Mouse (Mus musculus): Measurements from ENCODE around the gene Cwc22. TPM values are rescaled to one million over a fixed set of nuclear protein-coding genes. Genes with fewer than 3 reads are reported as not detected.

Cwc22 gene
- polyA plus RNA-seq, 1 experiment from 2014 or later, result 31.4 TPM

GRCm38 (mm10) chr2:77880351-77880750 is 65.8 kb downstream of the Cwc22 start:
- Histone ChIP-seq H3K27me3 (no peaks in the 10 kb centered on the region), H3K4me3 (no peak overlapping the region), H3K9ac (no peak overlapping the region), H3K4me1 (no peaks in the 10 kb centered on the region), H3K9me3 (no peaks in the 10 kb centered on the region), H3K4me2 (no peak overlapping the region), H3K36me3 (no peaks in the 10 kb centered on the region), H3K27ac (no peak overlapping the region)
- WGBS, result 83% methylated on average over 1 of the region's 1 CpGs
- no peak for ATAC-seq (ENCODE audit: borderline replicate concordance, extremely low read depth, low FRiP score, low TSS enrichment)

- no peak overlapping the region for H3K4me3 ChIP-seq
- H3K4me2 ChIP-seq, result no peak overlapping the region
- H3K27ac ChIP-seq, result no peak overlapping the region
- no peaks in the 10 kb centered on the region for H3K9me3 ChIP-seq
- no peak for ATAC-seq (ENCODE audit: borderline replicate concordance, extremely low read depth, low FRiP score, low TSS enrichment)
- WGBS, result 50% methylated on average over 5 of the region's 5 CpGs
- no peaks in the 10 kb centered on the region for H3K27me3 ChIP-seq
- H3K9ac ChIP-seq, result no peak overlapping the region
- H3K4me1 ChIP-seq, result no peaks in the 10 kb centered on the region
- no peaks in the 10 kb centered on the region for H3K36me3 ChIP-seq
Measured at GRCm38 (mm10) chr2:77879736-77880135, 66.4 kb downstream of the Cwc22 start.

GRCm38 (mm10) chr2:77877156-77877855 is 68.9 kb downstream of the Cwc22 start:
- ATAC-seq (ENCODE audit: borderline replicate concordance, extremely low read depth, low FRiP score, low TSS enrichment), result no peak
- Histone ChIP-seq H3K4me2 (no peak overlapping the region), H3K27me3 (no peaks in the 10 kb centered on the region), H3K4me1 (no peaks in the 10 kb centered on the region), H3K9me3 (no peaks in the 10 kb centered on the region), H3K27ac (no peak overlapping the region), H3K36me3 (no peaks in the 10 kb centered on the region), H3K4me3 (no peak overlapping the region), H3K9ac (no peak overlapping the region)
- 85% methylated on average over 10 of the region's 10 CpGs for WGBS

- no peaks in the 10 kb centered on the region for H3K27me3 ChIP-seq
Measured at GRCm38 (mm10) chr2:77876331-77876730, 69.8 kb downstream of the Cwc22 start.

GRCm38 (mm10) chr2:77875516-77875915 is 70.7 kb downstream of the Cwc22 start:
- no peaks in the 10 kb centered on the region for H3K27me3 ChIP-seq
- WGBS, result 83% methylated on average over 4 of the region's 4 CpGs
- no peak overlapping the region for H3K27ac ChIP-seq
- no peaks in the 10 kb centered on the region for H3K36me3 ChIP-seq
- ATAC-seq (ENCODE audit: borderline replicate concordance, extremely low read depth, low FRiP score, low TSS enrichment), result no peak
- H3K4me2 ChIP-seq, result no peak overlapping the region
- H3K4me1 ChIP-seq, result no peaks in the 10 kb centered on the region
- H3K9ac ChIP-seq, result no peak overlapping the region
- H3K4me3 ChIP-seq, result no peak overlapping the region
- no peaks in the 10 kb centered on the region for H3K9me3 ChIP-seq

More at GRCm38 (mm10) chr2:77876331-77876730, 69.8 kb downstream of the Cwc22 start:
- no peak overlapping the region for H3K27ac ChIP-seq
- H3K36me3 ChIP-seq, result no peaks in the 10 kb centered on the region
- 79% methylated on average over 6 of the region's 6 CpGs for WGBS
- no peak overlapping the region for H3K9ac ChIP-seq
- no peak for ATAC-seq (ENCODE audit: borderline replicate concordance, extremely low read depth, low FRiP score, low TSS enrichment)
- no peak overlapping the region for H3K4me2 ChIP-seq
- H3K4me1 ChIP-seq, result no peaks in the 10 kb centered on the region
- H3K4me3 ChIP-seq, result no peak overlapping the region
- H3K9me3 ChIP-seq, result no peaks in the 10 kb centered on the region

- H3K9ac ChIP-seq, result no peak overlapping the region
- no peaks in the 10 kb centered on the region for H3K27me3 ChIP-seq
- no peak overlapping the region for H3K27ac ChIP-seq
- ATAC-seq (ENCODE audit: borderline replicate concordance, extremely low read depth, low FRiP score, low TSS enrichment), result no peak
- no peak overlapping the region for H3K4me3 ChIP-seq
- no peak overlapping the region for H3K4me2 ChIP-seq
- 71% methylated on average over 3 of the region's 3 CpGs for WGBS
- no peaks in the 10 kb centered on the region for H3K4me1 ChIP-seq
- no peaks in the 10 kb centered on the region for H3K9me3 ChIP-seq
- H3K36me3 ChIP-seq, result no peaks in the 10 kb centered on the region
Measured at GRCm38 (mm10) chr2:77874678-77875077, 71.5 kb downstream of the Cwc22 start.

GRCm38 (mm10) chr2:77873806-77874205 is 72.4 kb downstream of the Cwc22 start:
- no peak overlapping the region for H3K4me3 ChIP-seq
- H3K4me2 ChIP-seq, result no peak overlapping the region
- no peak overlapping the region for H3K9ac ChIP-seq
- H3K36me3 ChIP-seq, result no peaks in the 10 kb centered on the region
- no peaks in the 10 kb centered on the region for H3K4me1 ChIP-seq
- H3K9me3 ChIP-seq, result no peaks in the 10 kb centered on the region
- ATAC-seq (ENCODE audit: borderline replicate concordance, extremely low read depth, low FRiP score, low TSS enrichment), result no peak
- no peaks in the 10 kb centered on the region for H3K27me3 ChIP-seq
- no peak overlapping the region for H3K27ac ChIP-seq

GRCm38 (mm10) chr2:77872676-77873075 is 73.5 kb downstream of the Cwc22 start:
- no peaks in the 10 kb centered on the region for H3K27me3 ChIP-seq
- no peak for ATAC-seq (ENCODE audit: borderline replicate concordance, extremely low read depth, low FRiP score, low TSS enrichment)
- WGBS, result 65% methylated on average over 2 of the region's 2 CpGs
- H3K9ac ChIP-seq, result no peak overlapping the region
- H3K27ac ChIP-seq, result no peak overlapping the region
- no peaks in the 10 kb centered on the region for H3K4me1 ChIP-seq
- H3K9me3 ChIP-seq, result no peaks in the 10 kb centered on the region
- H3K4me3 ChIP-seq, result no peak overlapping the region
- no peak overlapping the region for H3K4me2 ChIP-seq
- no peaks in the 10 kb centered on the region for H3K36me3 ChIP-seq

GRCm38 (mm10) chr2:77871146-77871545 is 75.0 kb downstream of the Cwc22 start:
- no peak overlapping the region for H3K9ac ChIP-seq
- H3K4me1 ChIP-seq, result no peaks in the 10 kb centered on the region
- no peaks in the 10 kb centered on the region for H3K27me3 ChIP-seq
- no peak overlapping the region for H3K4me3 ChIP-seq
- ATAC-seq (ENCODE audit: borderline replicate concordance, extremely low read depth, low FRiP score, low TSS enrichment), result no peak
- H3K27ac ChIP-seq, result no peak overlapping the region
- no peak overlapping the region for H3K4me2 ChIP-seq
- H3K36me3 ChIP-seq, result no peaks in the 10 kb centered on the region
- H3K9me3 ChIP-seq, result no peaks in the 10 kb centered on the region

GRCm38 (mm10) chr2:77869729-77870280 is 76.4 kb downstream of the Cwc22 start:
- WGBS, result 88% methylated on average over 4 of the region's 4 CpGs
- H3K27ac ChIP-seq, result no peak overlapping the region
- no peaks in the 10 kb centered on the region for H3K4me1 ChIP-seq
- no peaks in the 10 kb centered on the region for H3K36me3 ChIP-seq
- H3K27me3 ChIP-seq, result no peaks in the 10 kb centered on the region
- H3K4me3 ChIP-seq, result no peak overlapping the region
- no peaks in the 10 kb centered on the region for H3K9me3 ChIP-seq
- H3K4me2 ChIP-seq, result no peak overlapping the region
- no peak overlapping the region for H3K9ac ChIP-seq
- ATAC-seq (ENCODE audit: borderline replicate concordance, extremely low read depth, low FRiP score, low TSS enrichment), result no peak

- H3K27ac ChIP-seq, result no peak overlapping the region
- H3K4me3 ChIP-seq, result peak overlapping the region; percentile 22
- no peaks in the 10 kb centered on the region for H3K36me3 ChIP-seq
- no peaks in the 10 kb centered on the region for H3K9me3 ChIP-seq
- no peak overlapping the region for H3K9ac ChIP-seq
- H3K4me2 ChIP-seq, result peak overlapping the region; percentile 44
- H3K27me3 ChIP-seq, result no peaks in the 10 kb centered on the region
- 53% methylated on average over 6 of the region's 6 CpGs for WGBS
- no peak for ATAC-seq (ENCODE audit: borderline replicate concordance, extremely low read depth, low FRiP score, low TSS enrichment)
- no peaks in the 10 kb centered on the region for H3K4me1 ChIP-seq
Measured at GRCm38 (mm10) chr2:77863934-77864333, 82.2 kb downstream of the Cwc22 start.

GRCm38 (mm10) chr2:77863522-77863921 is 82.7 kb downstream of the Cwc22 start:
- no peaks in the 10 kb centered on the region for H3K4me1 ChIP-seq
- peak; percentile 62; the same call in 1 of the 2 replicates for ATAC-seq (ENCODE audit: borderline replicate concordance, extremely low read depth, low FRiP score, low TSS enrichment)
- no peaks in the 10 kb centered on the region for H3K36me3 ChIP-seq
- H3K4me2 ChIP-seq, result peak overlapping the region; percentile 44
- no peaks in the 10 kb centered on the region for H3K9me3 ChIP-seq
- no peaks in the 10 kb centered on the region for H3K27me3 ChIP-seq
- H3K4me3 ChIP-seq, result peak overlapping the region; percentile 22
- H3K9ac ChIP-seq, result no peak overlapping the region
- no peak overlapping the region for H3K27ac ChIP-seq
- WGBS, result 45% methylated on average over 15 of the region's 15 CpGs

Measured in lung, embryonic 15.5 days (tissue).